Mouse (Mus musculus) natural killer cell, adult 2 months (primary cell): Measurements from ENCODE around the gene Tgm1.

Experiments
- DNase-seq, 2 experiments: peaks; one replicate each; pipeline ENCODE4 v3.0.0; 2022; ENCODE audit warnings: low spot score in 2 of 2

The Tgm1 gene

GRCm38 (mm10) chr14:55672741-55673060 is 41.0 kb downstream of the Tgm1 start:
- no peak for DNase-seq

- peak; percentile 87 to 93 for DNase-seq
Observed at GRCm38 (mm10) chr14:55671833-55672740, 41.6 kb downstream of the Tgm1 start, which contains the start of the genes Gmpr2 and Nedd8. TSS of gene Gmpr2 (plus strand) at chr14:55671941. TSS of gene Nedd8 (minus strand) at chr14:55672124.

- no peak for DNase-seq
Observed at GRCm38 (mm10) chr14:55671486-55671832, 42.3 kb downstream of the Tgm1 start.

GRCm38 (mm10) chr14:55660636-55661035 is 53.1 kb downstream of the Tgm1 start:
- no peak for DNase-seq

GRCm38 (mm10) chr14:55659960-55660573 is 53.7 kb downstream of the Tgm1 start, which contains the start of gene Mdp1:
TSS of gene Mdp1 (minus strand) at chr14:55660508.
- DNase-seq = peak; percentile 64 to 76

- DNase-seq = no peak
Observed at GRCm38 (mm10) chr14:55658011-55658410, 55.7 kb downstream of the Tgm1 start.

GRCm38 (mm10) chr14:55656935-55657334 is 56.8 kb downstream of the Tgm1 start:
- no peak for DNase-seq

- DNase-seq = no peak
Observed at GRCm38 (mm10) chr14:55651528-55651927, 62.2 kb downstream of the Tgm1 start.
